Mouse (Mus musculus): ENCODE results near the gene Cpd.

GRCm38 (mm10) chr11:76893570-76893969 is 46.8 kb upstream of the Cpd start:
- TF ChIP-seq CTCF (conservative IDR thresholded peaks at IDR 0.05; ENCODE audit: low read length) (no peak), NANOG (IDR thresholded peaks at IDR 0.05; ENCODE audit: borderline replicate concordance, low read length) (no peak), POU5F1 (IDR thresholded peaks at IDR 0.05; ENCODE audit: borderline replicate concordance, low read length) (no peak)
